Mouse (Mus musculus): ENCODE measurements around the gene Myocd.

Gene Myocd

DNA sequence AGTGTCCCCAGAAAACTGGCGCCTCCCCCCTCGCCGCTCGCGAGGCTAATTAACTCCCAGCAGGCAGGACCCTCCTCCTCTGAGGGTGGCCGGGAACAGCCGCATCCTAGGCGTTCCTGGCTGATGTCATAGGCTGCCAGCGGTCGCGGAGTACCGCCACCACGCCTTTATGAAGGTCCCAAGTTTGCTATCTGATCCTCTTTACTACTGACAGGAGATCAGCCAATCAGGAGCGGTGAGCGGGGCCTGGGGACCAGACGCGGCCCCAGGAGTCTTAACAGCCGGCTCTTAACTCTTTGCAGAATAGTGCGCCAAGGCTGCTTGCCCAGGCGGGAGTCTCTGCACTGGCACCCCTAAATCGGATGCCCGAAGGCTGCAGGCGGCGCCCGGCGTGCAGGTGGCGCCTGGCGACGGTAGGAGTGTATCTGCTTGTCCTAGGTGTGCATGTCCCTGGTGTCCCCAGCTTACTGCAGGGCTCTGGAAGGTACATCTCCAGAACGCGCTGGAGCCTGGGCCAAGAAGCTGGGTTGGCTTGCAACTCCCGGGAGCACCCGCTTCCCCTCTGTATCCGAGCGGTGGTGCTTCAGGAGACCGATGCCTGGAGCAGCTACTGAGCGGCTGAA is at the start of gene Myocd:
Gene Myocd (minus strand): TSS at position 139 of the 623 bp plus-strand sequence.
- peak; percentile 38 for DNase-seq (ENCODE audit: low read depth, low spot score)

DNA sequence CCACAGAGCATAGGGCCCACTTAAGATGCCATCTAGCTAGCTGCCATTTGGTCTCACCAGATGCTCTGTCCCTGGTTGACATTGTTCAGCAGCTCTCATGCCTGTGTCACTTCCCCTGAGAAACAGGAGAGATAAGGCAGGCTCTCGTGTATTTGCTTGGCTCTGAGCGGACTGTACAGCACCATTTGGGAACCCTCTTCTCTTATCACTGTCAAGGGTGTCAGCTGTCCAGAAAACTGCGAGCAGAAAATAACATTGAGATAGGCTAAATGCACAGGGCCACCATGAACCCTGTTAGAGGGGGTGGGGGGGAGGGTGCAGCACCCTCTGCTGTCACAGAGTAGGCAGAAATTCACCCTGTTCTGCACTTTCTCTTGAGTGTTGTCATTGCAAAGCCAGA is 34.0 kb upstream of the Myocd start:
- DNase-seq (ENCODE audit: low read depth, low spot score) = no peak

DNA sequence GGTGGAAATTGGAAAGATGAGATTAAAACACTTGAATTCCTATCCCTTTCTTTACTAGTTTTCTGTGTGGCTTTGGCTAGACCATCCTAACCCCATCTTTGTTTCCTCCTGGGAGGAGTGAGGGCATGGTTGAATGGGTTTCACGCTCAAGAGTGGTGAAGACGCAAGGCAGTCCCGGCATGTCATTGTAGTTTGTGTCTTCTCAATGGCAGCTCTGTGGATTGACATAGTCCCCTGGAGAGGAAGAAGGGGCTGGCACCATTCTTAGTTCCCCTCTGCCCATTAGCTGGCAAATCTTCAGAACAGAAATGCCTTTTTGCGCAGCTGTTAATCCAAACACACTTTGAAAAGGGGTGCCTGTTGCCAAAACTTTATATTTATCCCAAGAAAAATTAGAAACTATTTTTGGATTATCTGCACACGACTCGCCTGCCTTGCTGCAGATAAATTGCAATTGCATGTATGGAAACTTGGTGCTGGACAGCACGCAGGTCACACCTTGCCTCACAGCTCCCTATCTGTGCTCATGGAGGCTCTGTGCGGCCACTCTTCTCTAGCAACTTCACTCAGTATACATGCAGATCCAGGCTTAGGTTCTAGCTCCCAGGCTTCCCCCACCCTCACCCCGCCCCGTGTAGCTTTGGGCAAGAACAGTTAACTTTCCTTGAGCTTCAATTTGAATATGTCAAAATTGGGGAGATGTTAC is 24.5 kb upstream of the Myocd start:
- no peak for DNase-seq (ENCODE audit: low read depth, low spot score)

DNA sequence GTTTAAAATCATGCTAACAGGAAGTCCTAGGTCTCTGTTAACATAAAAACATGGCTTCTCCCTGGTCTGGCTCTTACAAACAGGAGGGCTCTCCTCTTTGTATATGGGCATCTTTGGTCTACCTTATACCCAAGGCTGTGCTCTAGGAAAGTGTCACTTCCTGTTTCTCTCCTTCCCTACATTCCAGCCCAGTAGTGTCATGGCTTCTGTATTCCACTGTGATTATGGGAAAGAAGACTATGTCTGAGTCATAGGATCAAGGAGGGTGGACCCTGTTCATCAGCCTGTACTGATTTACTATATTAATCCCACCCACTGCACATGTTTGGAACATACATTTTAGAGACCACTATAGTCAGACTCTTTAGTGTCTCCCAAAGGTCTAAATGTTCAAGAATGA is 23.2 kb upstream of the Myocd start:
- no peak for DNase-seq (ENCODE audit: low read depth, low spot score)

DNA sequence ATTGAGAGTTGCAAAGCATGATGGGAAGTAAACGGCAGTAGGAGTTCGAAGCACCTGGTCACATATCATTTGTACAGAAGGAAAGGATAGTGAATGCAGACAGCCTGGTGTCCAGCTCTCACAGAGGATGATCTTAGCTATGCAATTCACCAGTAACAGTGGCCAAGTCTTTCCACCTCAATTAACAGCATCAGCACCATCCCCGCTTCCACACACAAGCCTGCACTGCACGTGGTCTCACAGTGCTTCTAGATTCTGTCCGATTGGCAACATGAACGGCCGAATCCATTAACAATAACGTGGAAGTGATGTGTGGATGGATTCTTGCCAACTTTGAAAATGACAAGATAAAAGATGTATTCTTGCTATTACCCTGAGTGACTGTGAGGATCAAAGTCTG is 17.9 kb upstream of the Myocd start:
- no peak for DNase-seq (ENCODE audit: low read depth, low spot score)

DNA sequence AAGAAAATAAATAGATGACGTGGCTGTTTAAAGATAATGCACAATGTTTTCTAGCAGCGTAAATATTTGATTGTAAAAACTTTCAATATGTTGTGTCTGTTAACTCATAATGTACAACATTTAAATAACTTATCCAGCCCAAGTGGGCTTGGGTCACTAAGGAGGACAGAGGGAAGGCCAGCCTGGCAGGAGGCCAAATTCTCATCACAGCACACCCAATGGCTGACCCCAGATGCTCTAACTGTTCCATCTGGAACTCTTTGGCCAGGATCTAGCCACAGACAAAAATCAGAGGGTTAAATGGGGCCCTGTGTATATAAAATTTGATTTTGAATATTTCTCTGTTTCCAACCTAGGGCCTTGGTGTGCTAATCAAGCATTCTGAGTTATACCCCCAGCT is 16.4 kb upstream of the Myocd start:
- no peak for DNase-seq (ENCODE audit: low read depth, low spot score)

DNA sequence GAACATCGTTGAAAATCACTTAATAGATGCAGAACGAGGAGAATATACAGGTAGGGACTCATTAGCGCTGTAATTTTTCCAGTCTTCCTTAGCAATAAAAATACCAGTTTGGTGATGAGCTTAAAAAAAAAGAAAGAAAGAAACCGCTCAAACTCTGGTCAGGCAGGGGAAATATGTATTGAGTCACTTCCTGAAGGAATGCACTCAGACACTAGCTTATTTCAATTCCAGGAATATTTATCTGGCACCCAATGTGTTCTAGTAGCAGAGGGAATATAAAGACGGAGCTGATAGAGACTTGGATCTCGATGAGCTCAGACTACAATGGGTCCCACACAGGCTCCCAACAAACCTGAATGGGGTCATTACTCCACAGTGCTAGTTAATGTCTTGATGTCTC is 5.7 kb upstream of the Myocd start:
- no peak for DNase-seq (ENCODE audit: low read depth, low spot score)

DNA sequence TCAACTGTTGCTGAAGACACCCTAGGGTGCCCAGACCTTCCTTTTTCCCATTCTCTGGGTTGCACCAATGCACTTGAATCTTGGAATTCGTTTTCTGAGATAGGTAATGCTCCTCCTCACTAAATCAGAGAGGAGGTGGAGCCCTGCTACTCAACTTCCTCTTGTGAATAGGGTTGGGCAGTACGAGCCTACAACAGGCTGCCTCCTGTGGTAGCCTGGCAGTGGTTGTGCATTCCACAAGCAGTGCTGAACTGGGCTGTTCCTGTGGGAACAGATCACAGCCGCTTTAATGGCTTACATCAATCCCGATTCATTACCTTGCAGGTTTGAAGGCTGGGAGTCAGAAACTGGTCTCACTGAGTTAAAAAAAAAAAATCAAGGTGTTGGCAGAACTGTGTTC is 1.2 kb upstream of the Myocd start:
- DNase-seq (ENCODE audit: low read depth, low spot score) = no peak

DNA sequence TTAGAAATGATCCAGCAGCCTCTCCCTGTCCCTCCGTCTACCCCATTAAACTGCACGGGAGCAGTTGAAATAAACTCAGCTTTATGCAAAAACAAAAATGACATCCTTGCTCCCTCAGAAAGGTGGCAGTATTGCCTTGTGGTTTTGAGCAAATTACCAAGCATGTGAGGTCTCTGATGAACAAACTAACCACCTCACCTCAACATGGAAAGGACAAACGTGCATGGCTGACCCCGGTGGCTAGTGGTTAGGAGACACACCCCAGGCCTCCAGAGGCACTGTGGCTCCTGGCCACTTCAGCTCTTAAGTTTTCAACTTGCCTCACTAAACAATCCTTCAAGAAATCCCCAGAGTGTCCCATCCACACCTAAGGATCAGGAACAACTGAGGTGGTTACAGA is 1.5 kb downstream of the Myocd start:
- DNase-seq (ENCODE audit: low read depth, low spot score) = no peak

DNA sequence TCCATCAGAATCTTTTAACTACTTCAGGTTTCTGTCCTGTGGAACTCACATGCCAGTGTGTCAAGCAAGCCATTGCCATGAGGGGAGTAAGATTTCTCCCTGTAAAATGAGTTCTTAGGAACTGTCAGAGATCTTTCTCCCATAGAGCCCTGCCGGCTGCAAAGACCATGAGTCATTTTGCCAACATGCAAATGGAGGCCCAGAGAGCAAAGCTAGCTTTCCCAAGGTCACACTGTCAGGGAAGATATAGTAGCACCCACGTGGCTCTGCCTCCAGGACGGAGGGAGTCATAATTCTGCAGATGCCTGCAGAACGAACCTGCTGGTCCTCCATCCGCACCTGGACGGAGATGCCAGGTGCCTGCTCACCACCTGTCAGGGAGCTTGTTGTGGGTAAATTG is 6.3 kb downstream of the Myocd start:
- no peak for DNase-seq (ENCODE audit: low read depth, low spot score)

DNA sequence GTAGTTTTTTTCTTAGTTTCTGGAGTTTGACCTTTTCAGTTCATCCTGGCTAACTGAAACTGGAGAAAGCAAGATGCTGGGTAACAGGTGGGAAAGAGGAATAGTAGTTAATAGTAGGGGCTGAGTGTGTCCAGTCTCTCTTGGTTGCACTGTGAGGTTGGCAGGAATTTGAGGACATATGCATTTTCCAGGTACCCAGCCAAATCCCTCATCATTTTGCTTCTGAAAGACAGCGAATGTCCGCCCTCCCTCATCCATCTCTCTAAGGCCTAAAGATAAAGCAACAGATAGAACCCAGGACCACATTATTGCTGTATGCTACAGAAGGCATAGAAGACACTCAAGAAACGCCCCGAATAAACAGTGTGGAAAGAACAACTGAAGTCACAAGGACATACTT is 10.8 kb downstream of the Myocd start:
- no peak for DNase-seq (ENCODE audit: low read depth, low spot score)

DNA sequence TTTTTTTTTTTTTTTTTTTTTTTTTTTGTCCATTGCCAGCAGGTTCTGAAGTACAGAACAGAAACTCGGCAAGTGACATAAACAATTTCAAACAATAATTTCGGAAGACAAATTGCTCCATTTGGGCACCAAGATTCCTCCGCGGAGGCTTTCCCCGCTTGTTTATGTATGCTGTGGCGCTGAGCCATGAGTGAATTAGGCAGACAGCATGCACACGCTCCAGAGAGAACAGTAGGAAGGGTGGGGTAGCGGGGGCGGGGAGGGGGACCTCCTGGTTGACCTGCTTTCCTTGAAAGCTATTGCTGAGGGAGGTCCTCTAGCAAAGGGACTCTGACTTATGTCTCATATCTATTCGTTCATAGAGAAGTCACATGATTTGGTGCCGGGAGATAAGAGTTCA is 13.6 kb downstream of the Myocd start:
- no peak for DNase-seq (ENCODE audit: low read depth, low spot score)

DNA sequence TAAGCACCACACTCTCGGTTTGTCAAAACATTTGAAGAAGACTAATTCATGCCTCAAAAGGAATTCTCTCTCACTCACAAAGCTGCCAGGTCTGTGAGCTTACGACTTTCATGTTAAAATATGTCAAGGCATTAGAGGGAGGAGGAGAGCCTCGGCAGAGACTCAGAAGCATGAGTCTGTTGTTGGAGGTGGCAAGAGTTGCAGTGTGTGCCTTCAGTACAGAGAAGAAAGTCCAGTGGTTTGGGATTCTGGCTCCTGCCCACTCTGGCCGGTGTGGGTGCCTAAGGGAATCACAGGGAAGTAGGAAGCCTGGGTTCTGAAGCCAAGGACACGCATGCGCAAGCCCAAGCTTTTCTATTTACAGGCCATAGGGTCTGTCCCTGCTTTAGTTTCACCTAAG is 14.2 kb downstream of the Myocd start:
- DNase-seq (ENCODE audit: low read depth, low spot score) = no peak

DNA sequence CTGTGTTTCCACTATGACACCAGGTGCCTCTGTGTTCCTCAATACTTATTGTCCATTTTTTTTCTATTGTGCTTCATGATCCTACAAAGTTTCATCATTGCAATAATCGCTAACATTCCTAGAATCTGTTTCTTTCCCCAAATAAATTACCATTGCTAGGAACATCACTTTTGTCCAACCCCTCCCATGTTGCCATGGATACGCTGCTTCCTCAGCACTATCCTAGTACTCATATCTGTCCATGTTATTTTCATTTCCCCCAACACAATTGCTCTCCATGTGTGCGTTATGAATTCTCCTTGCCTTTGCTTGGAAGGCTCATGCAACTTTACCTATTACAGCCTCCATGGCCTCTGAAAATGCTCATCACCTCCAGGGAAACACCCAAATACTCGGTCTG is 19.4 kb downstream of the Myocd start:
- no peak for DNase-seq (ENCODE audit: low read depth, low spot score)

DNA sequence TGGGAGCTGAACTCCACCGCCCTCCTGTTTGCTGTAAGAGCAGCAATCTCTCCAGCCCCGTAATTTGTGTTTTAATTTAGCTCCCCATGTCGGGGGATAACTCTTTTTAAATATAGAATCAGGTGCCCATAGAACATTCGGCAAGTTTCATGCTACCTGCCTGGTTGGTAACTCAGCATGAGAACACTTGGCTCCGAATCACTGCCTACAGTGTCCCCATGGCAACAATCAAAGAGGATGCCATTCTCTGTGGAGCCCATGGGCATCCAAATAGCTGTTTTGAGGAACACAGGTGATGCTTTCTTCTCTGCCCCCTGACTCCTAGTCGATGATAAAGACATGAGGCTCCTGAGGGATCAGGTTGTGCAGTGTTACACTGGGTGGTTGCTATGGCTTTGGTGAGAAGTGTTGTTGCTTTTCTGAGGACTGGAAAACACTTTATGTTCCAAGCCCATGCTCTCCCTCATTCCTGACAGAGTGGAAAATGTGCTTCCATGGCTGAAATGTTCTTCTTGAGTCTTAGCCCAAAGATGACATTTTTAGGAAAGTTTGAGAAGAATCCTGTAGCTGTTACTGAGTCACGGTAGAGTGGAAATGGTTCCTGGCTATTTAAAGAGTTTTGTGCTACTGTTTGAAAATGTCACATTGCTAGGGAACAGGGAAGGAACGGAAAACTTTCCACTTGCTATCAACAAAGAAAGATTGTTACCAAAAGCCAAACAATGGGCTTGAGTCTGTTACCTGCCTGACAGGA is 23.3 kb downstream of the Myocd start:
- DNase-seq (ENCODE audit: low read depth, low spot score) = no peak

DNA sequence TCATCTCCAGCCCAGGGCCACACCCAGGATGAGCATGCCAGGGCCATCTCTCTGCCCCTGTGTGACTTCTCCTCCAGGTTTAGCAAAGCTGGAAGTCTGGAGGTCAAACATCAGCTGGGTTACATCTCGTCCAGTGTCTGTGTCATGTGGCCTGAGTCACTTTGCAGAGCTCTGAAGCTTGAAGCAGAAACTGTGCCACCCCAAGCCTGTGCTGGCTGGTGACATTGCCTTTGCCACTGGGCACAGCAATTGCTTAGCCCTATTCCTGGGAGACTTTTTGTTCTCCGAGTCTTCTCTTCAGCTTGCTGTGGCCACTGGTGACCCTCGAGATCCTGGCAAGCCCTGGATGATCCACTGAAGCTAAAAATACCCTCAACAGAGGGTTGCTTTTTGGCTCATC is 26.2 kb downstream of the Myocd start:
- no peak for DNase-seq (ENCODE audit: low read depth, low spot score)

DNA sequence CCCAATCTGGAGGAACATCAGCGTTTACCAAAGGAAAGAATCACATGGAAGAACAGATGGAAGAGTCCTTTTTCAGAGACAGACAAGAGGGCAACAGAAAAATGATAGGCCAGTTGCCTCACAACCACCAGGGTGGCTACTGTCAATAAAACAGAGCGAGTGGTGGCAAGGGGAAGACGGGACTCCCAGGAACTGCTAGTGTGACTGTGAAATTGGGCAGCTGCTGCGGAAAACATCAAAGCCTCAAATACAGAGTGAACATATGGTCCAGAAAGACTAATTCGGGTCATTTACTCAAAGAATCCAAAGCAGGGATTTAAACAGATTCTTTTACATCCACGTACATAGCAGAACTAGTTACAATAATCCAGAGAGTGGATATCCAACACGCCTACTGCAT is 29.3 kb downstream of the Myocd start:
- DNase-seq (ENCODE audit: low read depth, low spot score) = no peak

DNA sequence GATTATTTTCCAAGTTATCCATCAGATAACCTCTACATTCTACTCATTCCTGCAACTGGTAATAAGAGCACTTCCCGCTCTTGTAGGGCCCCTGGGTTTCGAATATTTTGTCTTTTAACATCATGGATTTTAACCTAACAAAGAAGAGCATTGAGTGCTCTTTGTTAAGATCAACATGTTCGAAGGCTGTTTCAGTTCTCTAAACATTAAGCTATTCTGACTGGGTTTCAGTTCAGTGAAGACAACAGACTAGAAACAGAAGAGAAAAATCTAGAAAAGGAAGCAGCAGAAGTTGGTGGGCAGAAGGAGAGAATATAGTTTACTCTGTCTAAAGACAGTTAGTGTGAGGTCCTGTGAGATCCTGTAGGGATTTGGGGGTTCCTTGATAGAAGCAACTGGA is 31.9 kb downstream of the Myocd start:
- DNase-seq (ENCODE audit: low read depth, low spot score) = no peak

DNA sequence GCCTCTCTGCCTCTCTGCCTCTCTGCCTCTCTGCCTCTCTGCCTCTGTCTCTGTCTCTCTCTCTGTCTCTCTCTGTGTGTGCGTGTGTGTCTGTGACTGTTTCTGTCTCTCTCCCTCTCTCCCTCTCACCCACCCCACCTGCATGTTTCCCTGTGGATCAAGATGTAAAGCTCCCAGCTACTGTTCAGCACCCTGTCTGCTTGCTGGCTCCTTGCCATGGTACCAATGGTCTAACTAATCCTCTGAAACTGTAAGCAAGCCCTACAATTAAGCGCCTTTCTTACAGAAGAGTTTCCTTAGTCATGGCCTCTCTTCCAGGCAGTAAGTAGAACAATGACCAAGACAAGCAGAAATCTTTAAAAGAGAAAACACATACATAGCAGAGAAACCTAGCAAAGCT is 32.9 kb downstream of the Myocd start:
- DNase-seq (ENCODE audit: low read depth, low spot score) = no peak

DNA sequence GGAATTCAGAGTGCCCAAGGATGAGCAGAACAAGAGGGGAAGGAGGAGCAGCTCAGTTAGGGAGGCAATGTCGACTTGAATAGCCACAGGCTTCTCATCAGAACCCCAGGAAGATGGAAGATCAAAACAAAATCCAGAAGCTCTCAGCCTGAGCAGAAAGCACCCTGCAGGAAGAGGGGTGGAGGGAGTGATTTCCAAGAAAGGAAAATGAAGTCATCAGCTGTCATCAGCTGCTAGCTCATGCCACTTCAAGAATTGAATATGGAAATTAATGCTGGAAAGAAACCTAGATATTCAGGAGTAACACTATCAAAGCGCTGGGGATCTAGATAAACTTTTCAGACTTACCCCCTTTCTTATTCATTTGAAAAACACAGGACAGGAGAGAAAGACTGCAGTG is 34.4 kb downstream of the Myocd start:
- DNase-seq (ENCODE audit: low read depth, low spot score) = no peak

DNA sequence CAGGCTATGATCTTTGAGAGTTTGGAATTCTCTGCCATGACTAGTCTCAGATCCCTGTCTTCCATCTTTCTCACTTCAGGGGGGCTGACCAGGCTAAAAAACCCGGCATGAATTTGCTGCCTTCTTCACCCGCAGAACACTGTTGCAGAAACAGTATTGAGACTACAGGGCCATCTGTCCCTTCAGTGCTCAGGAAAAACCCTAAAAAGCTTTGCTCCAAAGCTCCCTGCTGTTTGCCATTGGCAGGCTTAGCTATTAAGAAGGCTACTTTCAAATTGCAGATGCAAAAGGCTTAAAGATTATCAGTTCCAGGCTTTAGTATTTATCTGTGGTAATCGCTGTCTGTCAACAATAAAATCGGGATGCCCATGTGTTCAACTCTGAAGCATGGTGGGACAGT is 38.0 kb downstream of the Myocd start:
- DNase-seq (ENCODE audit: low read depth, low spot score) = no peak

DNA sequence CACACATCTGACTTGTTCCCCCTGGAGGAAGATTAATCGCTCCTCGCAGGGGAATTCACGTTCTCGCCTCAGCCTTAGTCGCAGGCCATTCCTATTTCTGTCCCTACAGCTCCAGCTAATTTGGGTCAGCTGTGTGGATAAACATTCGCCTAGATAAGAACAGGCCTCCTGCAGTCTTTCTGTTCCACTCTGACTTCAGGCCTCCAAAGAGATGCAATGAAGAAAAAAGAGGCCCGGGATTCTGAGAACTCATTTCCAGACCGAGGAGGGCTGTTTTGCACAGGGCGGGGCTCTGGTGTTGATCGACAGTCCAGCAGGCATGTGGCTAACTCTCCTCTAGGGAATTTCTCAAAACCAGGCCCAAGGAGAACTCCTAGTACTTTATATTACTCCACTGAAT is 43.0 kb downstream of the Myocd start:
- DNase-seq (ENCODE audit: low read depth, low spot score) = no peak

DNA sequence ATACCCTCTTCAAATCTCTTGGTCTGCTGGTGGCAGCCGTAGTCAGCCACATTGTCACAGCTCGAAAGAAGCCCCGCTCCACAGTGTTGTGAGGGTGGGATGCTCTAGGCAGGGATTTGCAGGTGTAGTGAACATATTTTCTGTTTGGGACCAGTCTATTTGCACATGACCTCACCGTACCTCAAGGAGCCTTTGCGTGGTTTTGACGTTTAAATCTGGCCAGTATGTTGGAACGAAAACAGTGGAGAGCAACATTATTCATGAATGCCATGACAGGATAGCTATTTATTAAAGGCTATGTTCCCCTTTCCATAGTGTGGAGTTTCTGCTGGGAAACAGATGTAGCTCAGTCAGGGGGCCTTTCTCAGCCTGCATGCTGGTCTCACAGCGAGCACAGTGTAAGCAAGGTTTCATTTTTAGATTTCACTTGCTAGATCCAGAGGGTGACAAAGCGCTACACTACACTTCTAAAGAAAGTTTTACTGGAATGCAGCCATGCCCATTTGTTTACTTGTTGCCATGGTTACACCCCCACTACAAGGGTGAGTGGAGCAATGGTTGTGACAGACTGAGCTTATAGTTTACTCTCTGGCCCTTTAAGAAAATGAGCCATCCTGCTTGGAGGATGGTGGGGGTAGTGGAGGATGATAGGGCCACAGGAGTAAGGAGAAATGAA is 54.7 kb downstream of the Myocd start:
- no peak for DNase-seq (ENCODE audit: low read depth, low spot score)

Measured in WW6 (cell line).